In genomic region chr8:122281317-122282034, GRCm38 (mm10) we compare ENCODE assay signal across 7 mouse cellular contexts. TPM values are rescaled to one million over a fixed set of nuclear protein-coding genes. Genes with fewer than 3 reads are reported as not detected.
DNase-seq lines count a peak whose midpoint lies in the region; ATAC-seq lines count a peak whose summit lies in the region.

No protein-coding gene starts in this region.

- under 1% methylated on average over 47 of the region's 47 CpGs for WGBS in embryonic facial prominence, embryonic 12.5 days
- whole genome bisulfite sequencing in limb, embryonic 11.5 days, result under 1% methylated on average over 47 of the region's 47 CpGs
- under 1% methylated on average over 46 of the region's 47 CpGs for WGBS in midbrain, embryonic 14.5 days

- peaks cover 33% of the 10 kb centered on the region for H3K27me3 ChIP-seq in embryonic facial prominence, embryonic 12.5 days
- peaks cover 24% of the 10 kb centered on the region for H3K27me3 ChIP-seq in limb, embryonic 11.5 days (ENCODE audit: control insufficient read depth, insufficient read depth, low read length)
- H3K27me3 ChIP-seq in midbrain, embryonic 14.5 days (ENCODE audit: control insufficient read depth, insufficient read depth, low read length), result 0 out of 2 replicates have a peak, but pooled peaks cover 4% of the 10 kb centered on the region

- peak overlapping the region; percentile 63 for H3K4me3 ChIP-seq in embryonic facial prominence, embryonic 12.5 days
- peak overlapping the region; percentile 48 for H3K4me3 ChIP-seq in limb, embryonic 11.5 days (ENCODE audit: low read depth, low read length)
- H3K4me3 ChIP-seq in midbrain, embryonic 14.5 days (replicated peaks; ENCODE audit: low read depth, low read length), result peak overlapping the region; percentile 59

- H3K9ac ChIP-seq in embryonic facial prominence, embryonic 12.5 days, result peak overlapping the region; percentile 24
- H3K9ac ChIP-seq in limb, embryonic 11.5 days (ENCODE audit: low read length), result peak overlapping the region; percentile 35; the same call in 1 of the 2 replicates
- peak overlapping the region; percentile 71 for H3K9ac ChIP-seq in midbrain, embryonic 14.5 days (replicated peaks; ENCODE audit: low read length)

- peak; percentile 100 for DNase-seq in adrenal gland, postnatal 25 days
- DNase-seq in heart, adult 11 months, result peak; percentile 100
- DNase-seq in kidney, adult 18-20 months, result peak; percentile 100
- peak; percentile 100 for DNase-seq in limb, embryonic 11.5 days (ENCODE audit: low spot score)
- peak; percentile 97 for DNase-seq in midbrain, embryonic 14.5 days
- peak; percentile 100 for DNase-seq in spleen, adult 18-20 months

- peaks cover 47% of the 10 kb centered on the region for H3K4me1 ChIP-seq in embryonic facial prominence, embryonic 12.5 days
- peaks cover 29% of the 10 kb centered on the region for H3K4me1 ChIP-seq in limb, embryonic 11.5 days (ENCODE audit: control insufficient read depth, insufficient read depth, low read length)
- H3K4me1 ChIP-seq in midbrain, embryonic 14.5 days (ENCODE audit: control insufficient read depth, insufficient read depth, low read length), result peaks cover 27% of the 10 kb centered on the region

- no peaks in the 10 kb centered on the region for H3K36me3 ChIP-seq in embryonic facial prominence, embryonic 12.5 days
- no peaks in the 10 kb centered on the region for H3K36me3 ChIP-seq in limb, embryonic 11.5 days (ENCODE audit: control insufficient read depth, insufficient read depth, low read length)
- H3K36me3 ChIP-seq in midbrain, embryonic 14.5 days (ENCODE audit: control insufficient read depth, insufficient read depth, low read length), result no peaks in the 10 kb centered on the region

- peak overlapping the region; percentile 69 for H3K27ac ChIP-seq in embryonic facial prominence, embryonic 12.5 days
- H3K27ac ChIP-seq in limb, embryonic 11.5 days (replicated peaks; ENCODE audit: low read depth, low read length), result no peak overlapping the region
- peak overlapping the region; percentile 61 for H3K27ac ChIP-seq in midbrain, embryonic 14.5 days (replicated peaks; ENCODE audit: low read depth, low read length)

- peak overlapping the region; percentile 97 for H3K4me2 ChIP-seq in embryonic facial prominence, embryonic 12.5 days (replicated peaks)
- peak overlapping the region; percentile 96 for H3K4me2 ChIP-seq in limb, embryonic 11.5 days (ENCODE audit: low read depth, severe bottlenecking)
- H3K4me2 ChIP-seq in midbrain, embryonic 14.5 days (ENCODE audit: low read length), result peak overlapping the region; percentile 98

- H3K9me3 ChIP-seq in embryonic facial prominence, embryonic 12.5 days, result no peaks in the 10 kb centered on the region
- no peaks in the 10 kb centered on the region for H3K9me3 ChIP-seq in limb, embryonic 11.5 days (ENCODE audit: control insufficient read depth, low read length)
- no peaks in the 10 kb centered on the region for H3K9me3 ChIP-seq in midbrain, embryonic 14.5 days (ENCODE audit: control insufficient read depth, low read length)

- ATAC-seq in embryonic facial prominence, embryonic 12.5 days (ENCODE audit: insufficient number of reproducible peaks, insufficient read depth, low FRiP score, low TSS enrichment), result peak; percentile 86
- peak; percentile 90 for ATAC-seq in limb, embryonic 11.5 days (ENCODE audit: insufficient number of reproducible peaks, low FRiP score, low TSS enrichment, low read depth)
- peak; percentile 89 for ATAC-seq in midbrain, embryonic 14.5 days (ENCODE audit: low FRiP score, low TSS enrichment)

RNA-seq across cellular contexts. Expression of gene Zfpm1, which starts 0.5 kb away (rescaled TPM):
- 17.8 and 22.4 TPM in 2 replicates for total RNA-seq in adrenal gland, postnatal 25 days (2021)
- polyA plus RNA-seq in embryonic facial prominence, embryonic 12.5 days (2016; fragmentation: Nextera tagmentation; extraction: Ambion mirVana), result 2.1 and 2.8 TPM in 2 replicates
- polyA plus RNA-seq in limb, embryonic 11.5 days (2014; fragmentation: Nextera tagmentation; extraction: Ambion mirVana), result 1.3 and 1.4 TPM in 2 replicates
- polyA plus RNA-seq in midbrain, embryonic 14.5 days (2014; fragmentation: Nextera tagmentation; extraction: Ambion mirVana), result 2.3 TPM in 2 replicates
